Mouse (Mus musculus): ENCODE data around the gene Frmd4a.

Gene Frmd4a

DNA sequence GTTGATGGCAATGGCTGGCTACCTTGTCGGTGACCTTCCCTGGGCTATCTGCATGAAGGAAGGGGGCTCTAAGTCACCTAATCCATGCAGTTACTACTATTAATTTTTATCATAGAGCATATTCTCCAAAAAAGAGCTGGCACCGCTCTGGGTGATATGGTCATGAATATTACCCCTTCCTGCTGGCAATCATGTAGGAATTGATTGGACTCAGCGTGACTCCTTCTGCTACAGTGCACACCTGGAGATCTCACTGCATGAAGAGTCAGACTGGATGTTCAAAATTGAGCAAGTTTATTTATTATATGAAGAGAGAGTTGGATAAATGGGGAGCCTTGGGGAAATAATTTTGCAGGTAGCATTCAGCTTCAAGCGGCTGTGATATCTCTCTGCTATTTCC, 113.7 kb downstream of the Frmd4a start:
- no peak for DNase-seq (ENCODE audit: low read depth in 2 of 2, low spot score in 2 of 2)

DNA sequence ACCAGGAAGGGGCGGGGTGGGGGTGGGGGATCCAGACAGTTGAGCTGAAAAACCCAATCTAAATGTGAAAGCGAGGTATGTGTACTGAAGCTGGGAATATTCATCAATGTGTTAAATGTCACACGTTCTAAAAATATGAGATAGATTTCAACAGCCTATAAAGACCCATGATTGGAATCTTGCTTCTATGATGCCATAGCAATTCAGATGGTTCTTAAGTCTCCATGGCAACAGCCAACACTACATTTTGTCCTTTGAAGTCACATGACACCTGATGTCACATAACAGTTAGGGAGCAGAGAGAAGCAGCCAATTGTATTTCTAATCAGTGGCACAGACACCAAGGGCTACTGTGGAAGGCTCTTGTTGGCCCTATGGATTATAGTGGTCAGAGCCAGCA, 120.0 kb downstream of the Frmd4a start:
- no peak for DNase-seq (ENCODE audit: low read depth in 2 of 2, low spot score in 2 of 2)

DNA sequence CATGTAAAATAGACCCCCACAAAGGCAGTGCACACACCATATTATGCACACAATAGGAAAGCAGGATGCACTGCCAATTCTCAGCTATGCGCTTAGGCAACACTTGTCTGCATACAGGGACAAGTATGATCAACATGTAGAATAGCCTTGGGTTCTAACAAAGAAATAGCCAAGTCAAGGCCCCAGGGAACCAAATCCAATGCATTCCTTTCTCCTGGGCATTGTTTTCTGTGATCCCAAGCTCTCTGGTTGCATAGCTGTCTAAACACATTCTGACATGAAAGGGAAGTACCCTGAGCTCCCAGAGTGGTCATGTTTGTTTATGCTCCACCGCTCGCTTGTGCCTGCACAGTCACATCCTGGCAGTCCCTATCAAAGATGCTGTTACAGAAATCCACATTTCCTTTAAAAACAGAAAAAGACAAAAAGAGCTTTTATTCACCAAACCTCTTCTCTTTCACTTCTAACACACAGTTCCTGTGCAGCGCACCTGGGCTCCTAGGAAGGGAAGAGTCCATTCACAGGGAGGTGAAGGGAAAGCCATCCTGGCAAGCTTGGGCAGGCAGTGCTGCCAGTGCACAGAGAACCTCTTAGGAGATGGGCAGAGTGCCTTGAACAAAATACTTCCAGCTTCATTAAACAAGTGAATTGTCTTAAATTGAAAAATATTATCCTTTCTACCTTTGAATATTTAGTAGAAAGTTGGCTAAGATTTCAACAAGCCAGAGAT, 124.9 kb downstream of the Frmd4a start:
- DNase-seq (ENCODE audit: low read depth in 2 of 2, low spot score in 2 of 2): no peak

DNA sequence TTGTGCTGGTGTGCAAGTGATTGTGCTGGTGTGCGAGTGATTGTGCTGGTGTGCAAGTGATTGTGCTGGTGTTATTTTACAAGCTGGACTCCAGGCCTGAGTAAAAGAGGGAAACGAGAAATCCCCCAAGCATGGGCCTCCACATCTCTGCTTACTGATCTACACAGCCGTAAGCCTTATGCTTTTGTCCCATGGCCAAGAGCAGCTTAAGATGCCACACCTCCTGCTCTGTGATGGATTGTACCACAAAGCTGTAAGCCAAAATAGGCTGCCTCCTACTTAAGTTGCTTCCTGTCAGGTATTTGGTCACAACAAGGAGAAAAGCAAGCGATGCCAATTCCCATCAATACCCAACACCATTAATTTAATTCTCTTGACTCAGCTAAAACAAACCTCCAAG, 126.9 kb downstream of the Frmd4a start:
- DNase-seq (ENCODE audit: low read depth in 2 of 2, low spot score in 2 of 2): no peak

DNA sequence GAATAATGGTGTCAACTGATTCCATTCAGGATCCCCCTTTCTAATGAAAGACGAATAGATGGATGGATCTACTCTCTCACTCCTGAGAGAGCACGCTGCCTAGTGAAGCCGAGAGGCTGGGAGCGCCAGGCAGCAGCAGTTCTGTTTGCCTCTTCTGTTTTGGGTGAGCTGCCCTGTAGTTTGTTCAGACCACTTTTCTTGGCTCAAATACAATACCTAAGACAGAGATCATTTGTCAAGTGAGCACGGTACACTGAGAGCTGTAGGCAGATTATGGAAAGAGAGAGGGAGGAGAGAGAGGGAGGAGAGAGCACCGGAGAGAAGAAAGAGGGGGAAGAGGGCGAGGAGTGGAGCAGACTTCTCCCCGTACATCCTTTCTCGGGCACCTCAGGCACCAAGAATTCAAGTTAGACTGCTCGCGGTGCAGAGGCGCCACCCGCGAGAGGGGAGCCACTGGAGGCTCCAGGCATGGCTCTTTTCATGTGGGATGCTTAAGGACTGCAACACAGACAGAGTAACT, 135.1 kb downstream of the Frmd4a start:
- DNase-seq (ENCODE audit: low read depth in 2 of 2, low spot score in 2 of 2): no peak

DNA sequence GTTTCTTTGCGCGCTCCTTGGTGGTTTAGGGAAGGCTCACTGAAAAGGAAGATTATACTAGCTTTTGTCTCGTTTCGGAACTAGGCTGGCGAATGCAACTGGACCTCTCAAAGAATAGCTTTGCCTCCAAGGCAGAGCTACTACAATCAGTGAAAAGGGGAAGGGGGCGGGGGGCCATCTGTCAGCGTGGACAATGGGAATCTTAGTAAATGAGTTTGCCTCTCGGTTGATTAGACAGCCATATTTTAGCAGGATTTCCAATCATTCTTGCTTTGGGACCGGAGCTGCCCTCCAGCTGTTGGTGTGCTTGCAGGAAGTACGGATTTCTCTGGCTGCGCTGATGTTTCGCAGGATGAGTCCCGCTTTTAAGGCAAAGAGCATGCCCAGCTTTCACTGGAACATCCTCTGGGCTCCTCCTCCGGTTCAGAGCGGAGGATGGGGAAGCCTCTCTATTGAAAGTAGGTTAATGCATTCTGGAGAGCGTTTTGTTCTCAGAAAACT, 135.7 kb downstream of the Frmd4a start:
- no peak for DNase-seq (ENCODE audit: low read depth in 2 of 2, low spot score in 2 of 2)

DNA sequence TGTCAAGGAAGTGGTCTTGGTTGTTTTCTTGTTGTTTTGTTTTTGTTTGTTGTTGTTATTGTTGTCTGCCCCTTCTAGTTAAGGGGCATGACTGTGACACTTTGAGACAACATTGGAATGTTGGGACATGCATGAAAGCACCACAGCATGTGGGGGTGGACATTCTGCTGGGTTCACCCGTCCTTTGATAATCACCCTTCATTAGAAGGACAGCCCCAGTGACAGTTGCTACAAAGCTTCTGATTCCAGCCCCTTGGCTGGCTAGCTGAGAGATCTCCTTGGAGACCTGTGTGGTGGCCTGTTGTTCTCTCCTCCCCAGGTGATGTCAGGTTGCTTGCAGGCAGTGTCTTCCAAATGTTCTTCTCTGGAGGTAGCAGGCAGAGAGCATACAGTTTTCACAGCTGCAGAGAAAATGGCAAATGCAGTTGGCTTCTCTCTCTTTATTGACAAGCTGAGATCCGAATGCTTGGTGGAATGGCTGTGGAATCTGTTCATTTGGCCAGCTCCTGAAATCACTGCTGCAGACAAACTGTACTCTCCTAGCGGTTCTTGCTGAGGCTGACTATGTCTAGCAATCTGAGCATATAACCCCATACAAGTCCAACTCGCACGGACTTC, 136.6 kb downstream of the Frmd4a start:
- no peak for DNase-seq (ENCODE audit: low read depth in 2 of 2, low spot score in 2 of 2)

DNA sequence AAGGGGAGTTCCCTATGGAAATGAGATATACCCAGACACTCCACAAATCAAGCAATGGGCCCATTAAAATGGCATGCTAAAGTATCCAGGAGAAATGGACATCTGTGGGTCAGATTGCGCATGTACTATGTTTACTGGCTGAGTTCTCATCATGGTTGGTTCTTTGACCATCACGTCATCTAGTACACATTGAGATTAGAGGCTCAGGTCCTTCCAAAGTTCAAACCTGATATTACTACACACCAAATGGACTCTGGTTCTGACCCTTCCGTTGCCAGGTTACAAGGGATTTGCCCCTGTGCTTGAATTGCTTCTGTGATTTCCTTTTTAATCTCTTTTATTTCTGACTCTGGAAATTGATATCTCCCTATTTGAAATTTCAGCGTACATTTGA, 137.1 kb downstream of the Frmd4a start:
- DNase-seq (ENCODE audit: low read depth in 2 of 2, low spot score in 2 of 2): no peak

DNA sequence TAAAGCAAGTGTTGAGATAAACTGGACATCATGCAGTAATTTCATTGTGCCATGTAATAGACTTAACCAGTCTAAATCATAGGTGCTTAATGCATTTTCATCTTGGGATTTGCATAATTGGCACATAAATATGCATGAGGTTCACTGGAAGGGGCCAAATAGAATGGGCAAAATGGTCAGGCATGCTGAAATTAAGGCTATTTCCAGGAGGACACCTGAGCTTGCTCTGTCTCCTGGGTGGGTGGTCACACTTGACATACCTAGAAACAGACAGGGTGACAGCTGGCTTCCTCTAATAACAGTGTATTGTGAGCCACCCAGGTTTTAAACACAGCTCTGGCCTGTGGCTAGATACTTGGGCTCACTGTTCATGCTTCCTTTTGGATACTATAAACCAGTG, 137.9 kb downstream of the Frmd4a start:
- no peak for DNase-seq (ENCODE audit: low read depth in 2 of 2, low spot score in 2 of 2)

DNA sequence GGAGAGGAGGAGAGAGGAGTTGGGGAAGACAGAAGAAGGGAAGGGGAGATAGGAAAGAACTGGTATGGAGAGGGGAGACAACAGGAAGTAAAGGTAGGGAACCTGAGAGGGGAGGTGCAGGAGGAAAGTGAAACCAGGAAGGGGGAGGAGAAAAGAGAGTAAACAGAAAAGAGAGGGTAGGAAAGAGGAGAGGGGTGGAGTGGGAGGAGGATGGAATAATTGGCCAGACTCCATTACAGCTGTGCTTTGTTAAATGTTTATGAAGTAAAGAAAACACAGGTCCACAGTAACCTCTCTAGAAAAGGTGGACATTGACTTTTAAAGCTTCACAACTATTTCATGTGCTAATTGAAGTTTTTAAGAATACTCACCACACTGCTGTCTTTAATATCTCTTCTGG, 139.0 kb downstream of the Frmd4a start:
- DNase-seq (ENCODE audit: low read depth in 2 of 2, low spot score in 2 of 2): no peak

DNA sequence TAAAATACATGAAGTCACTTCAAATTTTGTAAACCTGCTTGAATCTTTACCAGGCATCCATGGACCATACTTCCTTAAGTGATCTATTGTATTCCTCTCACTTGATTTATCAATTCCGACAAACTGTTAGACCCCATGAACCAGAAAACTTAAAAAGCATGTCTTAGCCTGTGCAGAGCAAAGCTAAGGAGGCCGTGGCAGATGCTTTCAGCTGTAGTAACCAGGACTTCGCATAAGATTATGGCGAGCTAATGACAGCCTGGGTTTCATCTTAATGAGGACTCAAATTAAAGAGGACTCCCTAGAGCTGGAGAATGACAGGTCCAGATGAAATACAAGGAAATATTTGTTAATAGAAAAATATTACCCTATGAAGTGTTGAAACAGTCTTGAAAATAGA, 139.9 kb downstream of the Frmd4a start:
- no peak for DNase-seq (ENCODE audit: low read depth in 2 of 2, low spot score in 2 of 2)

DNA sequence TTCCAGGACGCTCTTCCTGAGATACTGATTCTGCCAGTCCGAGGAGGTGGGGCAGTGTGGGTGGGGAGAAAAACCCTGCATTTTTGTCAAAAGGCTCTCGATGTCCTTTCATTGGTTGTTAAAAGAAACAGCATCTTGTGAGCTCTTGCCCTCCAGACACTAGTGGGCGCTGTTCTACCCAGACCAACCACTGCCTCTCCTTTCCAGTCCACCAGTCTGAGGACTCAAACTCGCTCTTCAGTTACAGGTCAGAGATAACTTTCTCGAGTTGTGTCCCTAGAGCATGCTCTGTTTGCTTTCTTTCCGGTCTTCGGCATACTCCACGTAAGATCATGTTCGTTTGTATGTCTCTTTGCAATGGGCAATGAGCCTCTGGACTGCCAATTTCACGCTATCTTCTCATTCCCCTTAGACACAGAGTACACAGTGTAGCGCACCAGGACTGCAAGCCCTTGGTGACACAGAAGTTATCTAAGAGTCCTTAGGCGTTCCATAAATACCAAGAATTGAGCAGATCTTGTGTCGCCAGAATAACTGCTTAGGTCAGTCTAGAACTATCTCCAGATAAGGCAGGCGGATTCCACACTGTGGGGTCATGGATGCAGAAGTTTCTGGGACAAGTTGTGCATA, 142.2 kb downstream of the Frmd4a start:
- DNase-seq (ENCODE audit: low read depth in 2 of 2, low spot score in 2 of 2): no peak

DNA sequence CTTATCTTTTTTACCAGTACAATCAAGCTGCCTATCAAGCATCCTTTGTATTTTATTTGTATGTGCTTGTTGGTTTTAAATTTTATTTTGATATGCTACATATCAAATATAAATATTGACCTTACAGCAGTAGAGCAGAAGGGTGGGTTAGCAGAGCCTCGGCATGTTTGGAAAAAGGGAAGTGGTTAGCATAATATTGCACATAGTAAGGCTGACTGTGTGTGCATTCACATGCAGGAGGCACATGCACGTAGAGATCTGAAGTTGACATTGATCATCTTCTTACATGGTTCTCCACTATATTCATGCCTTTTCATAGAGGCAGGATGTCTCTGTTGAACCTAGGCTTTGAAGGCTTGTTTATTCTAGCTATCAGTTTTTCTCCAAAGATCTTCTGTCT, 148.7 kb downstream of the Frmd4a start:
- DNase-seq (ENCODE audit: low read depth in 2 of 2, low spot score in 2 of 2): no peak

DNA sequence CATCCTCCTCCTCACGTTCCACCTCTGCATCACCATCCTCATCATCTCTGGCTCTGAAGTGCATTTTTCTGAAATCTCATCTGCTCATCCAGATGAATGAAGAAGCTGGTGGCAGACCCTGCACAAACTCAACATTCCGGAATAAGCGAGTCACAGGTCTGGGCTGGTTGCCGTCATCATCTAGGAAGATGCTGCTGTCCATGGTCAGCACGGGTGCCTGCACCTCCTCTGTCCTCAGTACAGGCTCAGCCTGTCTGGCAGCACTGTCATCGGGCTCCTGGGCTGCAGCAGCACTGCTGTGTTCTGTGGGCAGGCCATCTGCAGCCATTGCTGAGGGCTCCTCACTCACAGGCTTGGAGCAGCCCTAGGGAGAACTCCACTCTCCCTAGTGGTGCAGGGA, 149.6 kb downstream of the Frmd4a start:
- no peak for DNase-seq (ENCODE audit: low read depth in 2 of 2, low spot score in 2 of 2)

DNA sequence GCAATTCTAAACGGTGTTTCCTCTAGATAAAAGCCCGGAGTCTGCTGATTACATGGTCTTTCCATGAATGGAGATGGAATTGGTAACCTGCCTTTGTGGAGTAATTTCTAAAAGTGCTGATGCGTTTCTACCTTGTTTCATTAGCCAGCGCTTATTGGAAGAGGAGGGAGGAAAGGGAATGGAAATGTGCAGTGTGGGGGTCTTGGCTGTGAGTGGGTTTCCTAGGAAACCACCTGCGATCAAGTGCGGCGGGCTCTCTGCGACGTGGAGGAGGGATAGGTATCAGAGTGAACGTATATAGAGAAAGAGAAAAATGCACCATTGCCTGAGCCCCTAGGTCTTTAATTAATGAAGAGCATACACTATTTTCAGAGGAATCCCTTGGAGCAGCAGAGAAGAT, 152.2 kb downstream of the Frmd4a start:
- no peak for DNase-seq (ENCODE audit: low read depth in 2 of 2, low spot score in 2 of 2)

DNA sequence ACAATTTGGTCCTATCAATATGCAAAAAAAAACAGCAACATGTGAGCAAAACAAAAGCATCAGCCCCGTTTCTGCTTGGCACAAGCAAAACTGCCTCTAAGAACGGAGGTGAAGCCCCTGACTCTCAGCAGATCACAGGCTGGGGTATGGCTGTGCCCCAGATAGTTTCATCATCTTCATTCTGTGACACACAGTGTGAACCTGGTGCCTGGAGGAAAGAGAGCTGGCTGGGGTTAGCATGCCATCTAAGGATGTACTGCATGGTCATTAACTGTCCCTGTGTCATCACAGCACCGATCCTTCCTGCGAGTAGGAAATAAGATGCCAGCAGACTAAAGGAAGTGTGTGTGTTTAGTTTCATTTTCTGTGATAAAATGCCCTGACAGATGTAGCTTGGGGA, 152.7 kb downstream of the Frmd4a start:
- DNase-seq (ENCODE audit: low read depth in 2 of 2, low spot score in 2 of 2): no peak

DNA sequence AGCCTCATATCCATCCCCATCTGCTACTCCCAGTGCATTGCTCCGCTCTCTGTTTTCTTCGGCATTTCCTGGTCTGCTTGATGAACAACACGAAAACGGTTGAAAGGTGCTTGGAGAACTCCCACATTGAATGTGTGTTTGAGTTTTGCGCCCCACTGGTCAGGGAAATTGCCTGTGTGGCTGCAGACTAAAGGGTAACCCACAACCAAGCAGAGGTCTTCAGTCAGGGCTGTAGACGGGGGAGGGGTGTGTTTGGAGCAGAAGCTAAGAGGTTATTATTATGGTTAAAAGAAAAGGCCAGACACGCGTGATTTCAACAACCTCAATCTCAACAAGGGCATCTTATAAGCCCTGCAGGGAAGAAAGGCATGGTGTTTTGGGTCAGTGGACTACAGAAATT, 167.5 kb downstream of the Frmd4a start:
- no peak for DNase-seq (ENCODE audit: low read depth in 2 of 2, low spot score in 2 of 2)

DNA sequence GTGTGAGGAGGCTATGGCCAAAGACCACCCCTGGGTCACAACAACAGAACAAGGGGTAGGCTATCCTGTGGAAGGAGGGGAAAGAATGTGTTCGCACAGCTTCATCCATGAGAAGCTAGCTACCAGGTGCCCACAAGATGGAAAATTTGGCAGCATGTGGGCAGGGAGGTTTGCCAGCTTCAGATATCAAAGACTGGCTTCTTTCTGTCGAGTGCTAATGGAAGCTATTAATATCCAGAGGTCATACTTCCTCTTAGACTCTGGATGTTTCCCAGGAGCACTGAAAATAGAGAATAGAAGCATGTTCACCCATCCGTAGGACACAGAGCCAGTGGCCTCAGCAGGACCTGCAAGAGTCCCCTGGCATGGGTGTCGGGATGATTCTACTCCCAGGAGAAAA, 170.0 kb downstream of the Frmd4a start:
- no peak for DNase-seq (ENCODE audit: low read depth in 2 of 2, low spot score in 2 of 2)

DNA sequence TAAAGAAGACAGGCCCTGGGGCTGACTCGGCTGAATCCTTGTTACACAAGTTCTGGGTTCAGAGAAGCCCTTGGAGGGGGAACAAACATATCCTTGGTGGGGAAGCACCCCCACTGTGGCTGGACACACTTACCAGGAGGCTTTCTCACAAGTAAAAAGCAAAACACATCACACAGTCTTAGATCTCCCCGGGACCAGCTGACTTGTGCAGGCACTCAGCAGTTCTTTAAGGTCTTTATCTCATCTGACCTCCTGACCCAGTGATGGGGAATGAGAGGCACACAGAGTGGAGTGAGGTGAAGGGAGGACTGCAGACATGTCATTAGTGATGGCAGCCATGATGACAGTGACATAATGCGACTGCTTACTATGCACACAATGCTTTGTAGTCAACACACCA, 170.8 kb downstream of the Frmd4a start:
- DNase-seq (ENCODE audit: low read depth in 2 of 2, low spot score in 2 of 2): no peak

DNA sequence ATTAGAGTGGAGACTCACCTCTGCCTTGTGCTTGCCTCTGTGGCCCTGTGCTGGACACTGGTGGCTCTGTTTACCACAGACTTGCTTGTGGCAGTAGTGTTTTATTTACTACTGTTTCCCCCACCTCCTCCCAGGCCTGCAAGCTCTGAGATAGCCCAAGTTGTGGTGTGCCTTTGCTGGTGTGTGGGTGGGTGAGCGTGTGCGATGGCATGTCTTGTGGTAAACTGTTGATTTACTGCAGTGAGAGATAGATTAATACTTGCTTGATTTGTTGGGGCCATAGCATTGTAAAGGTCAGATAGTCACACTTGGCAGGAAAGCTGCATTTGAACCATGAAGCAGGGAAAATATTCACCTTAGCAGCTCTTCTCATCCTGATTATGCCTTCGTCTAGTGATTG, 172.8 kb downstream of the Frmd4a start:
- no peak for DNase-seq (ENCODE audit: low read depth in 2 of 2, low spot score in 2 of 2)

DNA sequence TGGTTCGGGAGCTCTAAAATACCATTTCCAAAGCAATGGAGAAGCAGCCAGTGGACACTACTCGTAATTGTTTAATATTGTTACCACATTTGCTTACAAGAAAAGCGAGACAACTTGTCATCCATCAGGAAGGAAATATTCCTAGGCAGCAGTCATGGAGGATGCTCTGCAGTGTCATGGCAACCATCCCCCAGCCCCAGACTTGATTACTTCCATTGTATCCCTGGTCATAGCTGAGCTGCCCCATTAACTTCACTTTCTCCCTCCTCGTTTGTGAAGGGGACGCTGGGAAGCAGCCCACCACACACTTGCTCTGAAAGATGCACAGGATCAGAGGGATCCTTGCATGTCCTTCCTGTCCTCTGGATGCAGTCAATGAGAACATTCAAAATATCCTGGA, 173.5 kb downstream of the Frmd4a start:
- DNase-seq (ENCODE audit: low read depth in 2 of 2, low spot score in 2 of 2): no peak

DNA sequence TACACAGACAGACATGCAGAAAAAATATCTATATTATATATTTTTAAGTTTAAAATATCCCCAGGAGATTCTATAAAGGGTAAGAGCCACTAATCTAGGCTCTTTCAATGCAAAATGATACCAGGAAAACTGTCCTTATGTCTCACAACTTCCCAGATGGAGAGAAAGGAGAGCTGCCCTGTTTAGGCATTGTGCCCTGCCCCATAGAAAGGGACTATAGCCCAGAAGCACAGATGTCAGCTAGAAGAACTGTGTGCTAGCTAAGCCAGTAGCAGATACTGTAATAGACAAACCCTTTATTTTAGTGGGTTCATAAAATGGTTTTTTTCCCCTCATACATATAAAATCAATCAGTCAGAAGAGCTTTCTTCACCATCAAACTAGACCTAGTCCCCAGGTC, 175.7 kb downstream of the Frmd4a start:
- no peak for DNase-seq (ENCODE audit: low read depth in 2 of 2, low spot score in 2 of 2)
